Mouse (Mus musculus) olfactory bulb, adult 2 months (tissue): ENCODE results near the gene Vmn2r43. TPM values are rescaled to one million over a fixed set of nuclear protein-coding genes. Genes with fewer than 3 reads are reported as not detected.
"Not testable (repeated sequence)": the region's sequence is repeated elsewhere in the genome, so short reads cannot be mapped to it uniquely, and the experiment has no call there.

Experiments used
- H3K27ac ChIP-seq: fragments of 200-500 bp; 2 replicates; pipeline ENCODE4 v1.5.1; 2012; ENCODE audit warnings: low read depth, low read length; ENCODE audit not compliant: insufficient read depth
- H3K4me1 ChIP-seq: fragments of 200-500 bp; 2 replicates; pipeline ENCODE4 v1.6.1; 2012; ENCODE audit warnings: low read length; ENCODE audit not compliant: control insufficient read depth, insufficient read depth
- H3K4me3 ChIP-seq: fragments of 200-500 bp; 2 replicates; pipeline ENCODE4 v1.5.1; 2012; ENCODE audit warnings: mild to moderate bottlenecking, low read depth, low read length, moderate library complexity; ENCODE audit not compliant: insufficient read depth
- WGBS: fragments of 180-500 bp; shearing (Covaris S2); methylation state at CpG from one replicate; pipeline ENCODE4 v1.1.7; 2018; 5-methylcytosine and 5-hydroxymethylcytosine counted together
- polyA plus RNA-seq: library from polyadenylated mRNA; stranded (reverse); fragments of >200 nt; gene quantifications from 2 replicates; pipeline ENCODE4 v1.2.4, GENCODE M21; 2012; ENCODE audit warnings: low replicate concordance; ENCODE audit not compliant: missing spikeins, insufficient read depth, insufficient read length

The Vmn2r43 gene
- polyA plus RNA-seq = not detected in 2 replicates

GRCm38 (mm10) chr7:8260499-8260898 is at the start of gene Vmn2r43:
Gene Vmn2r43, minus strand, starts transcription at chr7:8260599.
- not testable (repeated sequence) for H3K4me3 ChIP-seq, H3K4me1 ChIP-seq, H3K27ac ChIP-seq
- no CpG with 5 or more reads among the region's 1 CpGs for WGBS

- not testable (repeated sequence) for H3K4me3 ChIP-seq, H3K4me1 ChIP-seq, H3K27ac ChIP-seq
- WGBS = no CpG with 5 or more reads among the region's 2 CpGs
Measured at GRCm38 (mm10) chr7:8200220-8200619, 60.2 kb downstream of the Vmn2r43 start, which contains the start of gene Vmn2r42. Gene Vmn2r42, minus strand, starts transcription at chr7:8200320.

Other genes with a start within 250 kb of the Vmn2r43 start
- not detected in 2 replicates for gene Vmn2r41, start 98.9 kb downstream of the Vmn2r43 start, polyA plus RNA-seq
- not detected in 2 replicates for gene Vmn2r42, start 60.3 kb downstream of the Vmn2r43 start, polyA plus RNA-seq
- gene Vmn2r44, start 122.7 kb upstream of the Vmn2r43 start, polyA plus RNA-seq = not detected in 2 replicates
- not detected in 2 replicates for gene Vmn2r45, start 228.5 kb upstream of the Vmn2r43 start, polyA plus RNA-seq